In genomic region chr14:49307842-49308241, GRCm38 (mm10) we compare ENCODE assay signal across 12 mouse cellular contexts.
"Had no signal": no experiment of that assay in that cellular context is flagged by ENCODE, and none has a peak within 500 bp of the region (broad histone marks: within the 10 kb centered on the region; RNA-seq: fewer than 3 reads in every experiment).

No protein-coding gene starts in this region.

- ATAC-seq: lung, postnatal 0 days had no signal

- H3K4me3 ChIP-seq: left cerebral cortex, adult 2 months; limb, embryonic 10.5 days; liver, embryonic 15.5 days; neural tube, embryonic 12.5 days had no signal

- H3K27me3 ChIP-seq: liver, embryonic 15.5 days; neural tube, embryonic 12.5 days had no signal

- H3K27ac ChIP-seq: left cerebral cortex, adult 2 months; limb, embryonic 10.5 days; liver, embryonic 15.5 days; neural tube, embryonic 12.5 days had no signal

- H3K4me1 ChIP-seq: limb, embryonic 10.5 days; liver, embryonic 15.5 days; neural tube, embryonic 12.5 days had no signal

- DNase-seq: kidney, postnatal 10 days; kidney, postnatal 4 days; lung, adult 2 months; lung, postnatal 36 days; midbrain, embryonic 14.5 days; spleen, adult 18-20 months; thymus, postnatal 36 days had no signal
